Mouse (Mus musculus) cortical plate, adult 2 months (tissue): ENCODE results near the gene Cacna1f.

ENCODE experiments used
- CTCF ChIP-seq: fragments of 200-500 bp; IDR thresholded peaks from 2 replicates; pipeline ENCODE4 v1.5.1; 2011; ENCODE audit warnings: mild to moderate bottlenecking, control low read depth, low read length; ENCODE audit not compliant: insufficient read depth; ENCODE audit errors: extremely low read depth
- POLR2A ChIP-seq: fragments of 200-500 bp; IDR thresholded peaks from 2 replicates; pipeline ENCODE4 v1.6.1; 2011; ENCODE audit warnings: mild to moderate bottlenecking, low read length, control low read depth; ENCODE audit not compliant: insufficient read depth; ENCODE audit errors: extremely low read depth

- TF ChIP-seq CTCF (no peak), POLR2A (no peak)
Observed at GRCm38 (mm10) chrX:7570481-7571175, 36.3 kb upstream of the Cacna1f start.
